Mouse (Mus musculus) induced T-regulatory cell, adult 2 months (primary cell): Measurements from ENCODE around the gene Gabrb2.

Source experiments
- DNase-seq: peaks from one replicate; pipeline ENCODE4 v3.0.0-alpha.2; 2012; ENCODE audit warnings: low read depth

Gabrb2 gene

DNA sequence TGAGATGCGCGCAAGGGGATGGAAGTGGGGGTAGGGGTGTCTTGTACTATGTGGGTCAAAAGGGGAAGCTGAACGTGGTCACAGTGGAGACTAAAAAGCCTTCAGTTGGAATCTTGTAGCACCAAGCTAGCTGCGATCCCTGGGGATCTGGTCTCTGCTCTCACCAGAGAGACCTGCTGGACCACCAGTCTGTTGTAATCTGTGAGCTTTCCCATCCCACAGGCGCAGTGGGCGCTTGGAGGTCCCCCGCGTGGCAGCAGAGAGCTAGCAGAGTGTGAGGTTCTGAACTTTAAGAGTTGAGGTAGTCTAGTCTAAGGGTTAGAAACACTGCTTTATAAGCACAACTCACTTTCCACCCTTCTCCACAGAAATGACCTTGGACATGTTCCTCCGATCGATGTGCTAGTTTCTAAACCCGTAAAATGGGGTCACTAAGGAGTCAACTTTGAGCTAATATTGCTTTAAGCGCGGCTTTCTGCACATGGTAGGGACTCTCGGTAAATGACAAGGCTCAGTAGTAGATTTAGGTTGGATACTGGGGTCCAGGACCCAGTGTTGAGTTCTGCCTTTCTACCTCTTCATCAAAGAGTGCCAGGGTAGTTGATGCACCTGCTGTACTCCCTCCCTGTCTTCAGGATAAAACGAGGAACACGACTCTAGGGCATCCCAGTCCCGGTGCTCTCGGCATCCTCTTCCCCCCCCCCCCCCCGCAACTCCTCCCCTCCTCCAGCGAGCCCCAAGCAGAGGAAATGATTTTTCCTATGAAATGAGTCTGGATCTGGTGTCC lies at the start of gene Gabrb2:
Gene Gabrb2, plus strand, starts transcription at position 762 of the 787 bp plus-strand sequence.
- DNase-seq, result no peak

DNA sequence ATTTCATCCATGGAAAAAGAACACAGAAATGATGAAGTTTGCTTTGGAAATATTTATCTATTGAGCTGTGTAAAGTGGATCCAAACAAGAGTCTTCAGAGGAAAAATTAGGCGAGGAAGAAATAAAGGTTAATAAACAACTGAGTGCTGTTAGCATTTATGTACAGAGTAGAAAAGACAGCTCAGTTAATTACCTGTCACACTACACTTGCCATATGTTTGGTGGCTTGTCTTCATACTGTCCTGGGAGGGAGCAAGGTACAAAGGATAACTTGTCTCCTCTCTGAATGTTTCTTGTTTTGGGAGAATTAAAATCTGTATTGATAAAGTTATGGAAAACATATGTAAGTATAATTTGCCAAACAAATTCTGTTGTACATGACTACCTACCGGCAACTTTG lies 40.6 kb upstream of the Gabrb2 start:
- DNase-seq, result no peak

GRCm38 (mm10) chr11:42386486-42386885 lies 33.1 kb upstream of the Gabrb2 start:
- no peak for DNase-seq

DNA sequence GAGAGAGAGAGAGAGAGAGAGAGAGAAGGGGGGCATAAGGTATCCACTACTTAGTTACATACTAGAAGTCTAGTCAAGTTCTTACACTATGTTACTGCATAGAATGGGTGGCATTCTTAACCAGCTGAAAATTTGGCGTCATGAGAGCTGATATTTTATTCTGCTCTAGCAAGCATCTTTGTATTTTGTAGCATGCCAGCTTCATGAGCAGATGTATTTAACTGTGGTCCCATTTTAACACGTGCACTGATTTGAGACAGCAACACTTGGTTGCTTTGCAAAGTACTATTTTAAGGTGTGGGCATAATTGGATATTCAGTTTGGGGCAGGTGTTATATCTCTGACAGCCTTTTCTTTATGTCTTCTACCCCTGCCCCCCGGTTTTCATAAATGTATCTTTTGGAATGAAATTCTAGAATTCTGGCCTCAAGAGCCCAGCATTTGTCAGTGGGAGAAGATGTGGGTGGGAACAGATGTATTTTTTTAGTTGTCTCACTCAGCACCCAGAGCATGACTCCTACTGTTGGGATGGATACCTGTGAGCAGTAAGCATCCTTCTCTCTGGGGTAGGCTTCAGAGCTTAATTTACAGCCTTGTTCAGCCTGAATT lies 28.8 kb upstream of the Gabrb2 start:
- DNase-seq, result no peak

GRCm38 (mm10) chr11:42393451-42393850 lies 26.1 kb upstream of the Gabrb2 start:
- no peak for DNase-seq

DNA sequence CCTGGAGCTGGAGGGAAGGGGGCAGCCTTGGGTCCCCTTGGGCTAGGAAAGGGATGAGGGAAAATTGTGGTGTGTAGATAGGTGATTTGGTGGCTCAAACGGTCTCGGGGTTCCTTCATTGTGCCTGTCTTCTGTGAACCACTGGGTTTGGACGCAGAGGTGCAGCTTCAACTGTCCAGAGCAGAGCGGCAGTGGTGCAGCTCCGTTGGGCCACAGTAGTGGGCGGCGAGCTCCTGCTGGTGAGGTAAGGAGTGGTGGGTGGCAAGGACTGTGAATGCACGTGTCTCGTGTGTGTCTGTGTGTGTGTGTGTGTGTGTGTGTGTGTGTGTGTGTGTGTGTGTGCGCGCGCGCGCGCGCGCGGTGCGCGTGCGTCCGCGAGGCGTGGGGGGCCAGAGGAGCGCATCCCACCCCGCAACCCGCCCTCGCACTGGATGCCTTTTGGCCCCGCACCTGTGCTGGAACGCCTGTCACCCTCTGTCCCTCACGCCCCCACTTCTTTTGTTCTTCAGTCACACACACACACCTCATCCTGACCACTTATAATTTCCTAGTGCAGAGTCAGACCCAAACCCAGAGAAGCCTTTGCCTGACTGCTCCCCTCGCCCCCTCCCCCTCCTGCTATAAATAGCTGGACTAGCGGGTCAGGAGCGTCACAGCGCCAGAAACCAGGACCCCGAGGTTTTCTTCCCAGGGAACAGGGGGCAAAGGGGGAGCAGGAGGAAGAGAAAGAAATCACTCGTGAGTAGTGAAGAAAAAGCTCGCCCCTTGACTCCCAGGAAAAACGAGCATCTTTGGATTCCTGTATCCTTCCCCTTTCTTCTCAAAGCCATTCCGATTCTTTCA lies 455 bp downstream of the Gabrb2 start:
- DNase-seq, result no peak

DNA sequence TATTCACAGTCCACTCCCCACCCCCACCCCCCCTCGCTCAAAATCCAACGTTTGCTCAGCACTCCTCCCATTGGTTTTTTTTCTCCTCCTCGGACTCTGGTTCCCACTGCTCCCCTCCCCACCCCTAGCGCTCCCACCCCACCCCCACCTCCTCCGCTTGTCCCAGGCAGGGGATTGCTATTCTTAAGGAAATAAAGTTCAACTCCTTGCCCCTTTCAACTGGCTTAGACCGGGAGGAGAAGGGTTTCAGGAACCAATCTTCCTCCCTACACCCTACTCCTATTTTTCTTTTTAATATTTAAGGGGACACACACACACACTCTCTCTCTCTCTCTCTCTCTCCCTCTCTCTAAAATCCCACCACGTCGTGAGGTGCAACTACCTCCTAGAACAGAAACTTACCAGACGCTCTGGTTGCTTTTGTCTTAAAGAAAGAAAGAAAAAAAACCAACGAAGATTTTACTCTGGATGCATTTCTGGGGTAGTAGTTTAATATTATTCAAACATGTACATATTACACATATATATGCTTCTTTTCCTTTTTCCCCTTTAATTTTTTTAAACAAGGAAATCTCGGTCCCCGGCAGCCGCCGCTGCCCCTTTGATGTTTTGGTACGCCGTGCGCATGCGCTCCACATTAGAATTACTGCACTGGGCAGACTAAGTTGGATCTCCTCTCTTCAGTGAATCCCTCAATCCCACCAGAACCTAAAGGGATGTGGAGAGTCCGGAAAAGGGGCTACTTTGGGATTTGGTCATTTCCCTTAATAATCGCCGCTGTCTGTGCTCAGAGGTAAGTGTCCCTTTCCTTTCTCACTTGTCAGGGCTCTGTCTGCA lies 1.3 kb downstream of the Gabrb2 start:
- DNase-seq, result no peak

DNA sequence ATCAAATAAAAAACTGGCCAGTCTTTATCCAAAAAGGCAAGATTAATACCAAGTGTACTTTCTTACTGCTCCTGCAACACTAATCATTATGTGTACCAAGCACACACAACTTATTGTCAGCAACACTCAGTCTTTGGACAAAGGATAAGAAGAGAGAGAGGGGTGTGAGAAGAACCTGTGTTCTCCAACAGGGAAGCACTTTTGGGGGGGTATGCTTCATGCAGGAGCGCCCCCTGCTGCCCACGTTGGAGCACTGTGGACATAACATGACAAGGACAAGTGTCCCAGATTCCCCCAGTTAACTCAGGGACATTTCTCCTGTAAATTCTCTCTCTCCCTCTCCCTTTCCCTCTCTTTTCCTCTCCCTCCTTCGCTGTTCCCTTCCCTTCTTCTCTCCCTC lies 3.7 kb downstream of the Gabrb2 start:
- no peak for DNase-seq

GRCm38 (mm10) chr11:42431495-42431894 lies 11.9 kb downstream of the Gabrb2 start:
- no peak for DNase-seq

DNA sequence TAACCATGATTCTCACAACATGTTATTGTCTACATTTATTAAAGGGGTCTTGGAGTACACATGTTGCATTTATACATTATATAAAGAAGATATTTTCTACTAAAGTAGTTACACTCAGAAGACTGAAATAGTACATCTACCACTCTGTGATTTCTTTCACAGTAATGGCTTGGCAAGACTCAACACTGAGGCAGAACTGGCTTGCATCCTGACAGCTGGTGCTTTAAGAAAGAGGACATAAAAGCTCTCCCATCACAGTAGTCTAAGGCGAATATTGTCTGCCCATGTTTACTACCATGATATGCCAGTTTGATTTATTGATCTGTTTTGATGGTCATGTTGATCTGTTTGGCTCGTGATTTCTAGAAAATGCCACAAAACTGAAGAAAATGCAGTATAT lies 19.4 kb downstream of the Gabrb2 start:
- DNase-seq, result no peak

DNA sequence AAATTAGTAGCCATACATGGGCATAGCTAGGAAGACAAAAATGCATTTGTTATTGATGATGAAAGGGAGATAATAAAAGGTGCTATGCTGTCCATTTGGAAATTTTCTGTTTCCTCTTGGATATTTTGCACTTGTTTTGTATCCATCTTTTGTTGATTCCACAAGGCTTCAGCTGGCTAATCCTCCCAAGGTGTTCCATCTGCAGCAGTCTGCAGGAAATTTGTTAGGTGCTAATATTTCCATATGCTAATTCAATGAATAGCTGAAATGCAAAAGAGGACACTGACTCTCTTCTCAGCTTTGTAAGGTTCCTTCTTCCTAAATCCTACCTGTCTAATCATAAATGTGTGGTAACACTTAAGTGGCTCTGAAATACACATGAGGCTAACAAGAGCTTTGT lies 24.1 kb downstream of the Gabrb2 start:
- DNase-seq, result no peak

DNA sequence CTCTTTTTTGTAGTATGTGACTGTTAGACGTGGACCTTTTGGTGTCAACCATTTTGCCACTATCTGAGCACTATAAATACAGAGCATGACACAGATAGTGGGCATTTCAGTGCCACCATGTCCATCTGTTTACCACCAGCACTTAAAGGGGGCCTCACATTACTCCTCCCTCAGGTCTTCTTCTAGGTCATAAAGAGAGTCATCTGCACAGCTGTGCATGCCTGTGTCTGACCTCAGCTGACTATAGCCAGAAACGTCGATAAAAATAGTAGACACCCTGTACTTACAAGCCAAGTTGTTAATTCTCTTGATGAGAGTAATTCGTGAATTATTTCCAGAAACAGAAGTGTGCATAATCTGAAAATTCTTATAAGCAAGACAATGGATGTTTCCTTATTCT lies 29.4 kb downstream of the Gabrb2 start:
- no peak for DNase-seq

- no peak for DNase-seq
Measured at GRCm38 (mm10) chr11:42464136-42464535, 44.6 kb downstream of the Gabrb2 start.

GRCm38 (mm10) chr11:42468381-42468780 lies 48.8 kb downstream of the Gabrb2 start:
- DNase-seq, result no peak

- no peak for DNase-seq
Measured at GRCm38 (mm10) chr11:42474523-42474922, 55.0 kb downstream of the Gabrb2 start.

DNA sequence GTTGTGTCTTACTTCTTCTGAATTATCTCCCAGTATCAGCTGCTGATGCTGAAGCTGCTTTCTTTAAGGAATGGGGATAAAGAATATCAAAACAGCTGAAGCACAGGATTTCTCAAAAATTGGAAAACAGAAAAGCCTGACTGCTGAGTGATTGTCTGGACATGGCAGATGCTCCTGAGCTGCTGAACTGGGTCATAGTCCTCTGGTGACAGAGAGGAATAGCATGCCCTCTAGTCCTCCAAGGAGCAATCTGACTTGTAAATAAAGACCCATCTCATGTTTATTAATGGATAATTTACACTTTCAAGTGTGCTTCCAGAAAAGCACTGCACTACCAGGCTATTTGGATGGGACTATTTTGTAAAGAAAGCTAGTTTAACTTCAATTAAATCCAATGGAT lies 68.1 kb downstream of the Gabrb2 start:
- DNase-seq, result no peak

DNA sequence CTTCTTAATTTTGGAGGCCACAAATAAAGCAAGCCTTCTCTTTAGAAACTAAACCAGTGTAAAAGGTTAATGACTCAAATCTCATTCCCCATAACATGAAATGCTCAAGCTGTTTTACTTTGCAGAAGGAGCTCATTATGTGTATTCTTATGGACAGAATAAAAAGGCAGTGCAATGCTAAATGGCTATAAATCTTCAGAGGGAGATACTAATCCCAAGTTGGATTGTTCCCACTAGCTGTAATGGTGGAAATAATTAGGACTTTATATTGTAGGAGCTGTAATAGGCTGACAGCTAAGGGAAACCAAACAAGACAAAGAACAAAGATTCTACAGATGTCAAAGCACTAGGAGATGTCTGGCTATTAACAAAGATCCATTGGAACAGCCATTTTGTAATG lies 81.6 kb downstream of the Gabrb2 start:
- DNase-seq, result no peak

- no peak for DNase-seq
Measured at GRCm38 (mm10) chr11:42505436-42505835, 85.9 kb downstream of the Gabrb2 start.

DNA sequence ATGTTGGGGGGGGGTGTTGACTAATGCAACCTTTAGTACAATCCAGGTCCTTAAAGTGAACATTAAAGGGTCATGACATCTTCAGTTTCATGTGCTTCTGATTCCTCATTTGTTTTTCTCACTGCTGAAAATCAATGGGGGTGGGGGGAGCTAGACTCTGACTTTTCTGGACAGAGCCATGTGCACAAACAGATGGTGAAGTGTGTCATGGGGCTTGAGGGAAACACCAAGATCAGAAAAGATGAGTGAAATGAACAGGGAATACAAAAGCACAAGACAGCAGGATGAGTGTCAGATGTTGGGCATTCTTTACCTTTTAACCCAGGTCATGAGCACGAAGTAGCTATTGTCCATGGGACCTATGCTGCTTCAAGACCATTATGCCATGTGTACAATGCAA lies 86.4 kb downstream of the Gabrb2 start:
- DNase-seq, result no peak

DNA sequence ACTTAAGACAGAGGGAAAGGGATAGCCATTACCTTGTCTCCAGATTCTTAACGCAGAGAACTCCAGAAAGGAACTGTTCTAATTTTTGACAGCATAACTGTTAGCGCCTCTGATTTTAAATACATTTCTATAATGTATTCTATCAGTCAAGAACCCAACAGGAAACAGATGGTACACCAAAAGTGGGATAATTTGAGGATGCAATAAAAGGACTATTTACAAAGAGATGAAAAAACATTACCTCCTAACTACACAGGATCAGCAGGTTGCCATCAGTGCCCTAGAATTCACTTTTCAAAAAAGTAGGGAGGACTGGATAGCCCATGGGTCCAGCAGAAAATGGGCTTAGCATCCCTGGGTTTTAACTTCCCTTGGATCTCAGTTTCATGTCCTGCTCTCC lies 102.4 kb downstream of the Gabrb2 start:
- no peak for DNase-seq

DNA sequence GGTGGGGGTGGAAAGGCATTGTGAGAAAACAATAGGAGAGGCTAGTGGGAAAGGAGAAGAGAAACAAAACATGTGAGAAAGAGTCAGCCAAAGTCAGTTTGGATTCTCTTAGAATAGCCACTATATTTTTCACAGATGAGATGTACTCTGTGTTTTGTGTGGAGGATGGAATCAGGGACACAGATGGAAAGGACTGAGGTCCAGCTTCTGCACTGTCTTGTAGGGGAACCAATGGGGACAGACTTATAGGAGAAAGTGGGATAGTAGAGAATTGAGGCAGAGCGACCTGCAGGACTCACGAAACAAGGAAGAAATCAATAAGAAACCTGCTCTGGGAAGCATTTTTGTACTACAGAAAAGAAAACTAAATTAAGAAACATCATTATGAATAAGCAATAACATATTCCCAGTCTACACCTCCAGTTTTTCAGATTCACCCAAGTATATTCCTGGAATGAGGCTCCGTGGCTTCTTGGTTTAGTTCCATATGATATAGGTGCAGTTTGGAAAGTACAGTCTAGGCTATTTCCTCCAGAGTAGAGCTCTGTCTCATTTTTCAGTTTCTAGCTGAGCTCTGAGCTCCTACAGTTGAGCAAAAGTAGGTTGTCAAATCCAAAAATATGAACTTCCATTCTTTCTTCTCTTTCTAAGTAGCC lies 108.8 kb downstream of the Gabrb2 start:
- no peak for DNase-seq

- no peak for DNase-seq
Measured at GRCm38 (mm10) chr11:42532577-42532976, 113.0 kb downstream of the Gabrb2 start.
